Comparison of ENCODE assay signal across 8 mouse cellular contexts in the genomic region with DNA sequence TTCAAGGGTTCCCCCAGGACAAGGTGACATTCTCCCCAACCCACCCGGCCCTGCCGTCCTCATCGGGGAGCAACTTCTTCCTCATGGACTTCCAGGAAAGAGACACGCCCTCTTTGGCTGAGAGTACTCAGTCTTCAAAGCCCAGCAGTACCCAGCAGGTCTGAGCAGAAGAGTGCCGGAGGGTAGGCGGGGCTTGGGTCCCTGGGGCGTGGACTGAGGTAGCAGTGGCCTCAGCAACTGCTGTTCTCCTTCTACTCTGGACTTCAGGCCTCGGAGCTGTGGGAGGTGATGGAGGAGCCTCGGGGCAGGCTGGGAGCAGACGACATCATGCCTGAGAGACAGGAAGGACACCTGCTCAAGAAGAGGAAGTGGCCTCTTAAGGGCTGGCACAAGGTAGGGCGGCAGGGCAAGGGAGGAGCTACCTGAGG. TPM values are rescaled to one million over a fixed set of nuclear protein-coding genes. Genes with fewer than 3 reads are reported as not detected.
A peak's percentile ranks its signal among the peaks of the same experiment; 100 is the strongest.
DNase-seq lines count a peak whose midpoint lies in the region; ATAC-seq and TF ChIP-seq lines count a peak whose summit lies in the region.

No protein-coding gene starts in this region.

- WGBS in forebrain, embryonic 12.5 days = 33% methylated on average over 11 of the region's 11 CpGs

- no peak for TF ChIP-seq CTCF in left cerebral cortex, adult 2 months (IDR thresholded peaks at IDR 0.05)

- DNase-seq in adrenal gland, postnatal 14 days = peak; percentile 73
- no peak for DNase-seq in adrenal gland, adult 8-10 months
- DNase-seq in CD4-positive helper T cell, adult 2 months (ENCODE audit: low read depth, low spot score) = peak; percentile 41
- DNase-seq in kidney, postnatal 36 days = peak; percentile 58 to 82
- no peak for DNase-seq in left cerebral cortex, adult 9 months (ENCODE audit: low spot score in 2 of 2)
- DNase-seq in left cerebral cortex, adult 2 months (ENCODE audit: extremely low spot score in 1 of 2, low spot score in 2 of 2) = no peak

- ATAC-seq in forebrain, embryonic 12.5 days (ENCODE audit: low FRiP score) = no peak

- peaks cover 27% of the 10 kb centered on the region for H3K4me1 ChIP-seq in forebrain, embryonic 12.5 days
- H3K4me1 ChIP-seq in megakaryocyte, embryonic 14.5 days = peaks cover 32% of the 10 kb centered on the region

- H3K9me3 ChIP-seq in forebrain, embryonic 12.5 days = no peaks in the 10 kb centered on the region
- H3K9me3 ChIP-seq in megakaryocyte, embryonic 14.5 days = no peaks in the 10 kb centered on the region

- H3K36me3 ChIP-seq in forebrain, embryonic 12.5 days (replicated peaks) = peaks cover 48% of the 10 kb centered on the region
- H3K36me3 ChIP-seq in megakaryocyte, embryonic 14.5 days (replicated peaks; ENCODE audit: low read length) = peaks cover 68% of the 10 kb centered on the region

- H3K27me3 ChIP-seq in forebrain, embryonic 12.5 days = no peaks in the 10 kb centered on the region
- H3K27me3 ChIP-seq in megakaryocyte, embryonic 14.5 days (replicated peaks) = no peaks in the 10 kb centered on the region

- no peak overlapping the region; the same call in 1 of the 2 replicates for H3K4me3 ChIP-seq in forebrain, embryonic 12.5 days (replicated peaks)
- H3K4me3 ChIP-seq in megakaryocyte, embryonic 14.5 days (replicated peaks) = peak overlapping the region; percentile 94
- H3K4me3 ChIP-seq in left cerebral cortex, adult 2 months = no peak overlapping the region

- H3K27ac ChIP-seq in forebrain, embryonic 12.5 days = no peak overlapping the region
- H3K27ac ChIP-seq in left cerebral cortex, adult 2 months = no peak overlapping the region

- intact Hi-C loops in left cerebral cortex, adult 2 months (cut with DNase I) = no loop called here

- H3K9ac ChIP-seq in forebrain, embryonic 12.5 days = no peak overlapping the region

- H3K4me2 ChIP-seq in forebrain, embryonic 12.5 days = peak overlapping the region; percentile 94

RNA-seq across cellular contexts. Expression of a gene that starts 1.8 kb away (rescaled TPM):
- total RNA-seq in adrenal gland, postnatal 14 days (2021) = 8.0 and 10.1 TPM in 2 replicates
- total RNA-seq in adrenal gland, adult 8-10 months (2022) = 10 to 100 TPM; 14.3 to 23.7 (median 18.1) TPM
- polyA plus RNA-seq in forebrain, embryonic 12.5 days (2016; fragmentation: Nextera tagmentation; extraction: Ambion mirVana) = 8.2 and 8.7 TPM in 2 replicates
- polyA plus RNA-seq in megakaryocyte, embryonic 14.5 days (2012; ENCODE audit: insufficient read depth, low replicate concordance) = 9.7 and 13.2 TPM in 2 replicates
- 10 to 100 TPM; 14.0 to 15.2 TPM for total RNA-seq in left cerebral cortex, adult 2 months (2021)

RNA-seq across cellular contexts. Expression of a gene that starts 10.9 kb away (rescaled TPM):
- total RNA-seq in adrenal gland, postnatal 14 days (2021) = 124 and 130 TPM in 2 replicates
- total RNA-seq in adrenal gland, adult 8-10 months (2022) = 100 to 1,000 TPM; 129 to 161 (median 147) TPM
- polyA plus RNA-seq in forebrain, embryonic 12.5 days (2016; fragmentation: Nextera tagmentation; extraction: Ambion mirVana) = 64.0 and 65.8 TPM in 2 replicates
- polyA plus RNA-seq in megakaryocyte, embryonic 14.5 days (2012; ENCODE audit: insufficient read depth, low replicate concordance) = 22.3 and 22.7 TPM in 2 replicates
- total RNA-seq in left cerebral cortex, adult 2 months (2021) = 10 to 100 TPM; 66.5 to 67.0 TPM

RNA-seq across cellular contexts. Expression of a gene that starts 11.0 kb away (rescaled TPM):
- total RNA-seq in adrenal gland, postnatal 14 days (2021) = 0.93 and 0.94 TPM in 2 replicates
- 1 to 10 TPM; 1.1 to 1.5 (median 1.3) TPM for total RNA-seq in adrenal gland, adult 8-10 months (2022)
- 2.3 and 3.2 TPM in 2 replicates for polyA plus RNA-seq in forebrain, embryonic 12.5 days (2016; fragmentation: Nextera tagmentation; extraction: Ambion mirVana)
- polyA plus RNA-seq in megakaryocyte, embryonic 14.5 days (2012; ENCODE audit: insufficient read depth, low replicate concordance) = not detected in 2 replicates
- under 1 TPM; 0.51 to 0.52 TPM for total RNA-seq in left cerebral cortex, adult 2 months (2021)

RNA-seq across cellular contexts. Expression of a gene that starts 22.5 kb away (rescaled TPM):
- 15.9 and 18.3 TPM in 2 replicates for total RNA-seq in adrenal gland, postnatal 14 days (2021)
- 10 to 100 TPM; 19.4 to 40.6 (median 31.8) TPM for total RNA-seq in adrenal gland, adult 8-10 months (2022)
- 26.0 and 28.0 TPM in 2 replicates for polyA plus RNA-seq in forebrain, embryonic 12.5 days (2016; fragmentation: Nextera tagmentation; extraction: Ambion mirVana)
- 4.5 and 11.2 TPM in 2 replicates for polyA plus RNA-seq in megakaryocyte, embryonic 14.5 days (2012; ENCODE audit: insufficient read depth, low replicate concordance)
- total RNA-seq in left cerebral cortex, adult 2 months (2021) = 1 to 10 TPM; 2.8 to 3.4 TPM

RNA-seq across cellular contexts. Expression of a gene that starts 39.0 kb away (rescaled TPM):
- 0.22 and 0.30 TPM in 2 replicates for total RNA-seq in adrenal gland, postnatal 14 days (2021)
- under 1 TPM; 0.28 to 0.94 (median 0.61) TPM for total RNA-seq in adrenal gland, adult 8-10 months (2022)
- polyA plus RNA-seq in forebrain, embryonic 12.5 days (2016; fragmentation: Nextera tagmentation; extraction: Ambion mirVana) = 0.26 and 0.51 TPM in 2 replicates
- polyA plus RNA-seq in megakaryocyte, embryonic 14.5 days (2012; ENCODE audit: insufficient read depth, low replicate concordance) = 0.77 and 1.4 TPM in 2 replicates
- 1 to 10 TPM in 1 of 2 experiments, under 1 TPM in 1; 0.91 to 1.8 TPM for total RNA-seq in left cerebral cortex, adult 2 months (2021)

Comparison
In these comparisons a context has a peak if more than half of its experiments do, and no peak if none do; other contexts are left out.
1. DNase-seq: peak in adrenal gland, postnatal 14 days (single experiment), CD4-positive helper T cell, adult 2 months (single experiment) and kidney, postnatal 36 days (2 of 2); none in adrenal gland, adult 8-10 months (single experiment), left cerebral cortex, adult 9 months (0 of 2) and left cerebral cortex, adult 2 months (0 of 2).